Mouse (Mus musculus) testis, adult 2 months (tissue): Measurements from ENCODE around the gene Apobec1.

ENCODE experiments used
- CTCF ChIP-seq: fragments of 200-500 bp; IDR thresholded peaks from 2 replicates; pipeline ENCODE4 v1.5.1; 2012; ENCODE audit warnings: low read depth, mild to moderate bottlenecking, inconsistent platforms, low read length, moderate library complexity; ENCODE audit not compliant: control insufficient read depth, insufficient read depth, insufficient replicate concordance
- POLR2A ChIP-seq: fragments of 200-500 bp; IDR thresholded peaks from 2 replicates; pipeline ENCODE4 v1.6.1; 2012; ENCODE audit warnings: low read depth, mild to moderate bottlenecking, inconsistent platforms, low read length, moderate library complexity; ENCODE audit not compliant: control insufficient read depth

DNA sequence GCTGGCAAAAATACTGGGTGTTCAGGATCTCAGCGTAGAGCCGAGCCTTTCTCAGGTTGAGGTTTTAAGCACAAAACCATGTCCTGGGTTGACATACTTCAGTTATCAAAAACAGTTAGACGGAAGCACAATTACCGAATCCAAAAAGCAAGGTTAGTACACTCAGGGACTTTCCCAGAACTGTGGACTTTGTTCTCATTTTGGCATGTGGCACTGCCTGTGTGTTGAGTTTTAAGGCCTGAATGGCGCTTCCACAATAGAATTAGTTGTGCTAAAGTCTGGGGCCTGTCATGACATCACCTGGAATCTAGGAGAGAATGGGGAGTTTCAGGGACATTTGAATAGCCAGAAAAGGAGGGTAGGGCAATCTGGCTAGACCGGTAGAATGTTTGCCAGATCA is 3.8 kb downstream of the Apobec1 start:
- TF ChIP-seq CTCF (no peak), POLR2A (no peak)
